Mouse (Mus musculus) ES-E14 (cell line): ENCODE measurements around the gene Dpp6.

Experiments used
- HCFC1 ChIP-seq: IDR thresholded peaks from 2 replicates; pipeline ENCODE4 v1.6.1; 2012; ENCODE audit warnings: low read length, inconsistent platforms, borderline replicate concordance; ENCODE audit not compliant: insufficient read depth
- MAFK ChIP-seq: IDR thresholded peaks from 2 replicates; pipeline ENCODE4 v1.6.1; 2014; ENCODE audit warnings: mild to moderate bottlenecking, low read depth, low read length, inconsistent platforms; ENCODE audit not compliant: insufficient read depth
- ZC3H11A ChIP-seq: IDR thresholded peaks from 2 replicates; pipeline ENCODE4 v1.6.1; 2012; ENCODE audit warnings: low read depth, mild to moderate bottlenecking, inconsistent platforms, low read length, borderline replicate concordance
- ZNF384 ChIP-seq: IDR thresholded peaks from 2 replicates; pipeline ENCODE4 v1.6.1; 2012; ENCODE audit warnings: low read depth, low read length, inconsistent platforms

GRCm38 (mm10) chr5:27685162-27685561, 868.2 kb downstream of the Dpp6 start:
- TF ChIP-seq ZNF384 (no peak), ZC3H11A (no peak), MAFK (no peak), HCFC1 (no peak)
